Mouse (Mus musculus): ENCODE data around the gene Stk38l. TPM values are rescaled to one million over a fixed set of nuclear protein-coding genes. Genes with fewer than 3 reads are reported as not detected.

The Stk38l gene
- polyA plus RNA-seq (2012; rRNA removed; ENCODE audit: low replicate concordance) = 7.2 and 7.8 TPM in 2 replicates

DNA sequence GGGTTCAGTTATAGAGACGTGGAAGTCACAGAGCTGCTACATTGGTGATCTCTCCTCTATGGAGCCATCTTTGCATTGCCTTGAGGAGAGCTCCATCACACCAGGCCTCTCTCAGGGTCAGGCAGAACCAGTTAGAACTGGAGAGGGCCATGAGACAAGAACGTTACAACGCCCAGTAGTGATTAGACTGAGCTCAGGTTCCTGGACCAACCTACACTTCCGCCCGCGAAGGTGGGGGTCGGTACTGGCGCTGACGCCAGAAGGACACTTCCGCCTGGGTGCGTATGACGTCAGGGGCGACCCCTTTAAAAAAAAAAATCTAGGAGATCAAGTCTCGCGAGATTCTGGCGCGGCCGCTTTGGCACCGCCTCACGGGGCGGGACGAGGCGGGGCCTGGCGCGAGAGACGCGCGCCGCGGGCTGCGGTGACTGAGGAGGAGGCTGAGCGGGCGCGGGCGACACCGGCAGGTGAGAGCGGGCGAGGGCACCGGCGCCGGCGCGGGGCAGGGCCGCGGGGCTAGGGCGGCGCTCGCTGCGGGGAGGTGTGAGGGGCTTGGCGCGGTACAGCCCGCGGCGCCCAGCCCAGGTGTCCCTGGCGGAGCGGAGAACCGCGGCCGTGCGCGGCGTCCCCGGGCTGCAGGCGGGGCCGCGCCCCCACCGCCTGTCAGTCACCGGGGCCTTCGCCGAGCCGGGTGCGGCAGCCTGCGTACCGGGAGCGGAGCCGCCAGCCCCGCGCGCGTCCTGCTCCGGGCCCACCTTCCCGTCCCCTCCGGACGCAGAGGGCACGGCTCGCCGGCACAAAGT lies at the start of gene Stk38l:
TSS of gene Stk38l (plus strand) at position 415 of the 803 bp plus-strand sequence.

DNA sequence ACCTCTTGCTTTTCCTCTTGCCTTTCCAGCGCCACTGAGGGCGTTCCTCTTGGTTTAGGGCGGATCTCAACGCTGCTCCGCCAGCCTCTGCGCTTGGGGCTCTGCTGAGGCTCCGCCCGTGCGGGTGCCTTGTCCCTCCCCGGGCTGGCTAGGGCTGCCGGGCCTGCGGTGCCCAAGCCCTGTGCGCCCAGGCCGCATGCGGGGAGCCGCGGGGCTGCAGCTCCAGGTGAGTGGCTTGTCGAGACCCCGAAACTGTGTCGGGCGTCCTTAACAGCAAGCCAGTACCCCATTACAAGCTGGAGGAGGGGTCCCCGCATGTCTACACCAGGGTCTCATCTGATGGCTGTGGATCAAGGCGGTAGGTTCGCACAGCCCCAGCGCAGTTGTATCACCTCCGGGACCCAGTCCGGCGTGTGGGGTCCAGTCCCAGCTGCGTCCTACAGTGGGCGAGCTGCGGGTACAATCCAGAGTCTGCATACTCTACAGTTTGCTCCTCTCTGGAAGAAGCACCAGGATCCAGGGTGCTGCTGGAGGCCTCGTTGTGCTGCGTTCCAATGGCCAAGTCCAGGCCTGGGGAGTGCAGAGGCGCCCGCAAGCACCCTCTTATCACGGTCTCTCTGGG lies 71.2 kb downstream of the Stk38l start, which contains the start of gene Arntl2:
TSS of gene Arntl2 (plus strand) at position 132 of the 622 bp plus-strand sequence.

Other genes with a start within 250 kb of the Stk38l start
- 13.5 and 28.2 TPM in 2 replicates for gene Itpr2, start 222.8 kb upstream of the Stk38l start, polyA plus RNA-seq (2012; rRNA removed; ENCODE audit: low replicate concordance)
- gene Fgfr1op2, start 147.8 kb upstream of the Stk38l start, polyA plus RNA-seq (2012; rRNA removed; ENCODE audit: low replicate concordance) = 64.8 and 68.3 TPM in 2 replicates
- gene Ints13, start 147.2 kb upstream of the Stk38l start, polyA plus RNA-seq (2012; rRNA removed; ENCODE audit: low replicate concordance) = 10.5 and 24.0 TPM in 2 replicates
- 46.3 and 46.4 TPM in 2 replicates for gene Med21, start 82.4 kb upstream of the Stk38l start, polyA plus RNA-seq (2012; rRNA removed; ENCODE audit: low replicate concordance)
- 12.8 and 27.1 TPM in 2 replicates for gene Tm7sf3, start 82.2 kb upstream of the Stk38l start, polyA plus RNA-seq (2012; rRNA removed; ENCODE audit: low replicate concordance)
- gene Arntl2, start 71.1 kb downstream of the Stk38l start, polyA plus RNA-seq (2012; rRNA removed; ENCODE audit: low replicate concordance) = 12.1 and 20.6 TPM in 2 replicates
- not detected in 2 replicates for gene Smco2, start 125.1 kb downstream of the Stk38l start, polyA plus RNA-seq (2012; rRNA removed; ENCODE audit: low replicate concordance)
- 34.1 and 37.2 TPM in 2 replicates for gene Ppfibp1, start 163.5 kb downstream of the Stk38l start, polyA plus RNA-seq (2012; rRNA removed; ENCODE audit: low replicate concordance)
- not detected in 2 replicates for gene 1700034J05Rik, start 229.4 kb downstream of the Stk38l start, polyA plus RNA-seq (2012; rRNA removed; ENCODE audit: low replicate concordance)